ENCODE assay signal across 26 mouse cellular contexts in genomic region chr1:162505649-162506048, GRCm38 (mm10). TPM values are rescaled to one million over a fixed set of nuclear protein-coding genes. Genes with fewer than 3 reads are reported as not detected.
"Had no signal": no experiment of that assay in that cellular context is flagged by ENCODE, and none has a peak within 500 bp of the region (broad histone marks: within the 10 kb centered on the region; RNA-seq: fewer than 3 reads in every experiment).

No protein-coding gene starts in this region.

- H3K27ac ChIP-seq: gastrocnemius, adult 2 months; heart, adult 2 months; heart, embryonic 13.5 days; heart, embryonic 15.5 days; hindbrain, embryonic 13.5 days; hindbrain, embryonic 15.5 days; hindbrain, postnatal 0 days; layer of hippocampus, adult 2 months; left cerebral cortex, adult 2 months; limb, embryonic 10.5 days; limb, embryonic 12.5 days; liver, embryonic 13.5 days; liver, embryonic 15.5 days had no signal

- ATAC-seq: hindbrain, postnatal 0 days; intestine, postnatal 0 days had no signal

- H3K4me3 ChIP-seq: gastrocnemius, adult 2 months; heart, adult 2 months; heart, embryonic 13.5 days; heart, embryonic 15.5 days; hindbrain, embryonic 13.5 days; hindbrain, embryonic 15.5 days; layer of hippocampus, adult 2 months; left cerebral cortex, adult 2 months; limb, embryonic 10.5 days; limb, embryonic 12.5 days; liver, embryonic 13.5 days; liver, embryonic 15.5 days had no signal

- H3K36me3 ChIP-seq: heart, embryonic 13.5 days; heart, embryonic 15.5 days; hindbrain, embryonic 13.5 days; hindbrain, embryonic 15.5 days; limb, embryonic 10.5 days; limb, embryonic 12.5 days; liver, embryonic 13.5 days; liver, embryonic 15.5 days had no signal

- H3K27me3 ChIP-seq: heart, embryonic 13.5 days; heart, embryonic 15.5 days; hindbrain, embryonic 13.5 days; hindbrain, embryonic 15.5 days; limb, embryonic 12.5 days; liver, embryonic 13.5 days; liver, embryonic 15.5 days had no signal

- H3K9ac ChIP-seq: heart, embryonic 13.5 days; heart, embryonic 15.5 days; hindbrain, embryonic 13.5 days; hindbrain, embryonic 15.5 days; limb, embryonic 12.5 days; liver, embryonic 13.5 days; liver, embryonic 15.5 days had no signal

- H3K4me1 ChIP-seq: hindbrain, embryonic 13.5 days; hindbrain, embryonic 15.5 days; limb, embryonic 10.5 days; limb, embryonic 12.5 days had no signal

- DNase-seq: gastrocnemius, adult 2 months; gastrocnemius, postnatal 10 days; gastrocnemius, postnatal 25 days; heart, adult 11 months; heart, adult 2 months; heart, postnatal 14 days; heart, postnatal 36 days; kidney, adult 18-20 months; kidney, adult 8-10 months; kidney, postnatal 10 days; kidney, postnatal 25 days; kidney, postnatal 4 days; liver; liver, embryonic 13.5 days had no signal

- H3K9me3 ChIP-seq: heart, embryonic 13.5 days; heart, embryonic 15.5 days; hindbrain, embryonic 13.5 days; hindbrain, embryonic 15.5 days; limb, embryonic 10.5 days; limb, embryonic 12.5 days; liver, embryonic 13.5 days; liver, embryonic 15.5 days had no signal

RNA-seq across cellular contexts. Expression of gene Dnm3, which starts 27.8 kb away (rescaled TPM):
- total RNA-seq: hematopoietic stem cell, adult 5-6 weeks had no signal
